Mouse (Mus musculus): ENCODE data around the gene Hist1h2bk. TPM values are rescaled to one million over a fixed set of nuclear protein-coding genes. Genes with fewer than 3 reads are reported as not detected.
A peak's percentile ranks its signal among the peaks of the same experiment; 100 is the strongest.
"Not testable (repeated sequence)": the region's sequence is repeated elsewhere in the genome, so short reads cannot be mapped to it uniquely, and the experiment has no call there.

Hist1h2bk gene
- total and polyA plus RNA-seq, 2 experiments from 2014 or later: 0.34 to 573 TPM

GRCm38 (mm10) chr13:22039951-22040463 lies 4.3 kb downstream of the Hist1h2bk start:
- Histone ChIP-seq H3K27ac (ENCODE audit: low read depth) (peak overlapping the region; percentile 79; the same call in 1 of the 2 replicates), H3K9me3 (replicated peaks; ENCODE audit: control insufficient read depth, low read length) (no peaks in the 10 kb centered on the region), H3K36me3 (replicated peaks; ENCODE audit: control insufficient read depth, insufficient read depth, low read length) (no peaks in the 10 kb centered on the region), H3K4me1 (ENCODE audit: control insufficient read depth, insufficient read depth) (peaks cover 25% of the 10 kb centered on the region), H3K27me3 (ENCODE audit: control insufficient read depth, insufficient read depth, low read length) (no peaks in the 10 kb centered on the region), H3K4me2 (ENCODE audit: low read depth, low read length) (peak overlapping the region; percentile 57), H3K9ac (replicated peaks; ENCODE audit: low read depth, low read length) (no peak overlapping the region), H3K4me3 (ENCODE audit: low read depth, low read length) (peak overlapping the region; percentile 40; the same call in 1 of the 2 replicates)
- no peak for ATAC-seq (ENCODE audit: insufficient read depth, low read depth)
- TF ChIP-seq EP300 (IDR thresholded peaks at IDR 0.05; ENCODE audit: low read depth) (no peak), CTCF (IDR thresholded peaks at IDR 0.05; ENCODE audit: low read depth) (no peak)
- 14% methylated on average over 2 of the region's 2 CpGs for WGBS
- no peak for DNase-seq (ENCODE audit: low spot score)

- Histone ChIP-seq H3K4me1 (ENCODE audit: control insufficient read depth, insufficient read depth) (peaks cover 25% of the 10 kb centered on the region), H3K9ac (replicated peaks; ENCODE audit: low read depth, low read length) (peak overlapping the region; percentile 25), H3K4me3 (ENCODE audit: low read depth, low read length) (peak overlapping the region; percentile 40), H3K36me3 (replicated peaks; ENCODE audit: control insufficient read depth, insufficient read depth, low read length) (no peaks in the 10 kb centered on the region), H3K27me3 (ENCODE audit: control insufficient read depth, insufficient read depth, low read length) (no peaks in the 10 kb centered on the region), H3K9me3 (replicated peaks; ENCODE audit: control insufficient read depth, low read length) (no peaks in the 10 kb centered on the region), H3K4me2 (ENCODE audit: low read depth, low read length) (peak overlapping the region; percentile 57), H3K27ac (ENCODE audit: low read depth) (peak overlapping the region; percentile 79)
- ATAC-seq (ENCODE audit: insufficient read depth, low read depth) (no peak), DNase-seq (ENCODE audit: low spot score) (no peak)
- no peak for TF ChIP-seq CTCF (IDR thresholded peaks at IDR 0.05; ENCODE audit: low read depth)
- TF ChIP-seq EP300 (IDR thresholded peaks at IDR 0.05; ENCODE audit: low read depth): no peak
- whole genome bisulfite sequencing: 1% methylated on average over 19 of the region's 24 CpGs
These were observed 4.9 kb downstream of the Hist1h2bk start for GRCm38 (mm10) chr13:22040464-22041141.

GRCm38 (mm10) chr13:22041142-22041536 lies 5.5 kb downstream of the Hist1h2bk start, which contains the start of gene Hist1h4i:
Hist1h4i (minus strand) TSS chr13:22041362.
- H3K36me3 ChIP-seq (replicated peaks; ENCODE audit: control insufficient read depth, insufficient read depth, low read length); H3K9me3 ChIP-seq (replicated peaks; ENCODE audit: control insufficient read depth, low read length); H3K27me3 ChIP-seq (ENCODE audit: control insufficient read depth, insufficient read depth, low read length): not testable (repeated sequence)
- TF ChIP-seq EP300 (IDR thresholded peaks at IDR 0.05; ENCODE audit: low read depth): peak; percentile 78
- DNase-seq (ENCODE audit: low spot score) (peak; percentile 87), ATAC-seq (ENCODE audit: insufficient read depth, low read depth) (peak; percentile 60)
- under 1% methylated on average over 23 of the region's 27 CpGs for whole genome bisulfite sequencing
- Histone ChIP-seq H3K4me2 (ENCODE audit: low read depth, low read length) (peak within 1 kb of the TSS; percentile 57), H3K4me1 (ENCODE audit: control insufficient read depth, insufficient read depth) (peaks cover 24% of the 10 kb centered on the region), H3K9ac (replicated peaks; ENCODE audit: low read depth, low read length) (peak within 1 kb of the TSS; percentile 57), H3K4me3 (ENCODE audit: low read depth, low read length) (peak within 1 kb of the TSS; percentile 40), H3K27ac (ENCODE audit: low read depth) (peak within 1 kb of the TSS; percentile 79)

- H3K4me2 ChIP-seq (ENCODE audit: low read depth, low read length): peak overlapping the region; percentile 57
- H3K4me3 ChIP-seq (ENCODE audit: low read depth, low read length): peak overlapping the region; percentile 40
- peak overlapping the region; percentile 57 for H3K9ac ChIP-seq (replicated peaks; ENCODE audit: low read depth, low read length)
- H3K36me3 ChIP-seq (replicated peaks; ENCODE audit: control insufficient read depth, insufficient read depth, low read length): no peaks in the 10 kb centered on the region
- peaks cover 21% of the 10 kb centered on the region for H3K4me1 ChIP-seq (ENCODE audit: control insufficient read depth, insufficient read depth)
- no peak for DNase-seq (ENCODE audit: low spot score)
- no peaks in the 10 kb centered on the region for H3K9me3 ChIP-seq (replicated peaks; ENCODE audit: control insufficient read depth, low read length)
- TF ChIP-seq EP300 (IDR thresholded peaks at IDR 0.05; ENCODE audit: low read depth) (no peak), CTCF (IDR thresholded peaks at IDR 0.05; ENCODE audit: low read depth) (no peak)
- H3K27me3 ChIP-seq (ENCODE audit: control insufficient read depth, insufficient read depth, low read length): no peaks in the 10 kb centered on the region
- no peak for ATAC-seq (ENCODE audit: insufficient read depth, low read depth)
- peak overlapping the region; percentile 77 for H3K27ac ChIP-seq (ENCODE audit: low read depth)
- 6% methylated on average over 13 of the region's 13 CpGs for whole genome bisulfite sequencing
These were observed 6.2 kb downstream of the Hist1h2bk start for GRCm38 (mm10) chr13:22041651-22042567.

- H3K36me3 ChIP-seq (replicated peaks; ENCODE audit: control insufficient read depth, insufficient read depth, low read length); H3K9me3 ChIP-seq (replicated peaks; ENCODE audit: control insufficient read depth, low read length); H3K27me3 ChIP-seq (ENCODE audit: control insufficient read depth, insufficient read depth, low read length): not testable (repeated sequence)
- ATAC-seq (ENCODE audit: insufficient read depth, low read depth) (peak; percentile 85), DNase-seq (ENCODE audit: low spot score) (peak; percentile 97)
- 0% methylated on average over 34 of the region's 80 CpGs for WGBS
- peak within 1 kb of the TSS; percentile 83 for H3K27ac ChIP-seq (ENCODE audit: low read depth)
- peak within 1 kb of the TSS; percentile 57 for H3K9ac ChIP-seq (replicated peaks; ENCODE audit: low read depth, low read length)
- H3K4me2 ChIP-seq (ENCODE audit: low read depth, low read length): peak within 1 kb of the TSS; percentile 59
- peaks cover 21% of the 10 kb centered on the region for H3K4me1 ChIP-seq (ENCODE audit: control insufficient read depth, insufficient read depth)
- H3K4me3 ChIP-seq (ENCODE audit: low read depth, low read length): peak within 1 kb of the TSS; percentile 40
These were observed 7.2 kb downstream of the Hist1h2bk start, which contains the start of the genes Hist1h2ag and Hist1h2bj for GRCm38 (mm10) chr13:22042568-22043502. Hist1h2ag (minus strand) TSS chr13:22042944. Hist1h2bj (plus strand) TSS chr13:22043214.
